Mouse (Mus musculus) right cerebral cortex, postnatal 25 days (tissue): Measurements from ENCODE around the gene Atg7.
"Not testable (repeated sequence)": the region's sequence is repeated elsewhere in the genome, so short reads cannot be mapped to it uniquely, and the experiment has no call there.

ENCODE experiments used
- DNase-seq: peaks from one replicate; pipeline ENCODE4 v3.0.0; 2022

Gene Atg7

GRCm38 (mm10) chr6:114642601-114643528 is at the start of gene Atg7:
Gene Atg7 (plus strand): TSS chr6:114643097.
- DNase-seq = peak; percentile 89

- DNase-seq = peak; percentile 67
Observed at GRCm38 (mm10) chr6:114614076-114614475, 28.8 kb upstream of the Atg7 start.

GRCm38 (mm10) chr6:114633886-114634285 is 9.0 kb upstream of the Atg7 start:
- DNase-seq = not testable (repeated sequence)

- DNase-seq = no peak
Observed at GRCm38 (mm10) chr6:114643716-114644115, 819 bp downstream of the Atg7 start.

GRCm38 (mm10) chr6:114644531-114644930 is 1.6 kb downstream of the Atg7 start:
- no peak for DNase-seq

GRCm38 (mm10) chr6:114646201-114646600 is 3.3 kb downstream of the Atg7 start:
- no peak for DNase-seq

- no peak for DNase-seq
Observed at GRCm38 (mm10) chr6:114647011-114647410, 4.1 kb downstream of the Atg7 start.

- DNase-seq = no peak
Observed at GRCm38 (mm10) chr6:114648352-114649030, 5.6 kb downstream of the Atg7 start.

- no peak for DNase-seq
Observed at GRCm38 (mm10) chr6:114652209-114652608, 9.3 kb downstream of the Atg7 start.

GRCm38 (mm10) chr6:114656826-114657600 is 14.1 kb downstream of the Atg7 start:
- no peak for DNase-seq

- DNase-seq = no peak
Observed at GRCm38 (mm10) chr6:114657807-114658206, 14.9 kb downstream of the Atg7 start.

- no peak for DNase-seq
Observed at GRCm38 (mm10) chr6:114659278-114659991, 16.5 kb downstream of the Atg7 start.

- no peak for DNase-seq
Observed at GRCm38 (mm10) chr6:114659992-114660800, 17.3 kb downstream of the Atg7 start.

- no peak for DNase-seq
Observed at GRCm38 (mm10) chr6:114663707-114664106, 20.8 kb downstream of the Atg7 start.

- DNase-seq = no peak
Observed at GRCm38 (mm10) chr6:114664716-114665115, 21.8 kb downstream of the Atg7 start.

GRCm38 (mm10) chr6:114667518-114667917 is 24.6 kb downstream of the Atg7 start:
- no peak for DNase-seq

GRCm38 (mm10) chr6:114674771-114675170 is 31.9 kb downstream of the Atg7 start:
- DNase-seq = no peak

GRCm38 (mm10) chr6:114676091-114676490 is 33.2 kb downstream of the Atg7 start:
- DNase-seq = no peak

GRCm38 (mm10) chr6:114682092-114682711 is 39.3 kb downstream of the Atg7 start:
- no peak for DNase-seq

GRCm38 (mm10) chr6:114683741-114684140 is 40.8 kb downstream of the Atg7 start:
- DNase-seq = no peak

GRCm38 (mm10) chr6:114684407-114684806 is 41.5 kb downstream of the Atg7 start:
- DNase-seq = no peak
